Mouse (Mus musculus): Measurements from ENCODE around the gene 9130008F23Rik.

Gene 9130008F23Rik

GRCm38 (mm10) chr17:40879924-40880691, at the start of gene 9130008F23Rik:
TSS of gene 9130008F23Rik (minus strand) at chr17:40880559.
- DNase-seq = peak; percentile 55

GRCm38 (mm10) chr17:40915499-40915898, 35.1 kb upstream of the 9130008F23Rik start:
- DNase-seq = no peak

- DNase-seq = no peak
Observed at GRCm38 (mm10) chr17:40914250-40914649, 33.9 kb upstream of the 9130008F23Rik start, which contains the start of gene Glyatl3. TSS of gene Glyatl3 (minus strand) at chr17:40914350.

GRCm38 (mm10) chr17:40904721-40905154, 24.4 kb upstream of the 9130008F23Rik start:
- DNase-seq = no peak

GRCm38 (mm10) chr17:40904056-40904597, 23.8 kb upstream of the 9130008F23Rik start:
- no peak for DNase-seq

- DNase-seq = no peak
Observed at GRCm38 (mm10) chr17:40903345-40903744, 23.0 kb upstream of the 9130008F23Rik start.

GRCm38 (mm10) chr17:40899783-40900363, 19.5 kb upstream of the 9130008F23Rik start:
- no peak for DNase-seq

- DNase-seq = no peak
Observed at GRCm38 (mm10) chr17:40896863-40897262, 16.5 kb upstream of the 9130008F23Rik start.

GRCm38 (mm10) chr17:40887849-40888536, 7.6 kb upstream of the 9130008F23Rik start:
- no peak for DNase-seq

GRCm38 (mm10) chr17:40885155-40885554, 4.8 kb upstream of the 9130008F23Rik start:
- no peak for DNase-seq

GRCm38 (mm10) chr17:40882172-40882571, 1.8 kb upstream of the 9130008F23Rik start:
- no peak for DNase-seq

- DNase-seq = no peak
Observed at GRCm38 (mm10) chr17:40879528-40879923, 833 bp downstream of the 9130008F23Rik start.

- no peak for DNase-seq
Observed at GRCm38 (mm10) chr17:40877741-40878140, 2.6 kb downstream of the 9130008F23Rik start.

GRCm38 (mm10) chr17:40875568-40875967, 4.8 kb downstream of the 9130008F23Rik start:
- no peak for DNase-seq

GRCm38 (mm10) chr17:40874701-40875100, 5.7 kb downstream of the 9130008F23Rik start:
- DNase-seq = no peak

GRCm38 (mm10) chr17:40873582-40874011, 6.8 kb downstream of the 9130008F23Rik start:
- DNase-seq = peak; percentile 9

- DNase-seq = no peak
Observed at GRCm38 (mm10) chr17:40872626-40873025, 7.7 kb downstream of the 9130008F23Rik start.

GRCm38 (mm10) chr17:40868952-40869747, 11.2 kb downstream of the 9130008F23Rik start:
- no peak for DNase-seq

GRCm38 (mm10) chr17:40855065-40855464, 25.3 kb downstream of the 9130008F23Rik start:
- no peak for DNase-seq

- no peak for DNase-seq
Observed at GRCm38 (mm10) chr17:40837308-40837707, 43.1 kb downstream of the 9130008F23Rik start.

GRCm38 (mm10) chr17:40831870-40832269, 48.5 kb downstream of the 9130008F23Rik start:
- DNase-seq = no peak

Measured in kidney, adult 18-20 months (tissue).